Mouse (Mus musculus) megakaryocyte-erythroid progenitor cell, adult 5-6 weeks (primary cell): ENCODE results near the gene Zbtb17. TPM values are rescaled to one million over a fixed set of nuclear protein-coding genes. Genes with fewer than 3 reads are reported as not detected.

Experiments used
- ATAC-seq: replicated peaks from 2 replicates; pipeline ENCODE4 v1.8.0; 2016; ENCODE audit warnings: mild to moderate bottlenecking, inconsistent platforms; ENCODE audit not compliant: severe bottlenecking, poor library complexity, low FRiP score, low TSS enrichment
- total RNA-seq, 2 experiments: library from RNA; stranded (forward) in 1 of 2; stranded (reverse) in 1 of 2; fragments of 200-1000, 215-1000 nt in 1 of 2; fragments of >200 nt in 1 of 2; fragmentation: Nextera tagmentation in 1 of 2; gene quantifications; 2 replicates each; pipeline ENCODE4 v1.2.3; 2014 to 2017

The Zbtb17 gene
- total RNA-seq, 2 experiments from 2014 or later: 16.6 to 21.5 TPM

DNA sequence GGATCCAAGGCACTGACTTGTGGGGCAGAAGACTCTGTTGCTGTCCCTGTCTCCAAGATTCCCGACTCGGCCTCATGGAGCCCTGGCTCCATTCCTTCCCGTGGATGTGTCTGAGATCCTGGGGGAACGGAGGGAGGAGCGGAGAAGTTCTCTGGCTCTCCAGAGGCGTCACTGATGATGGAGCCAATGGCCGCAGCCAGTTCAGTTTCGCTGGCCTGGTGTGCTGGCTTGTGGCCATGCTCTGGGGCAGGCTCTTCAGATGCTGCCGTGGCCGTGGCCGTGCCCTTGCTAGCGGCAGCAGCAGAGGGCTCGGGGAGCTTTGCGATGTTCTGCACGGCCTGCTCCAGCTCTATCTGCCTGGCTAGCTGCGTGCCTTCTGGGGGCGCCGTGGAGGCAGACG, 30.0 kb downstream of the Zbtb17 start:
- no peak for ATAC-seq

DNA sequence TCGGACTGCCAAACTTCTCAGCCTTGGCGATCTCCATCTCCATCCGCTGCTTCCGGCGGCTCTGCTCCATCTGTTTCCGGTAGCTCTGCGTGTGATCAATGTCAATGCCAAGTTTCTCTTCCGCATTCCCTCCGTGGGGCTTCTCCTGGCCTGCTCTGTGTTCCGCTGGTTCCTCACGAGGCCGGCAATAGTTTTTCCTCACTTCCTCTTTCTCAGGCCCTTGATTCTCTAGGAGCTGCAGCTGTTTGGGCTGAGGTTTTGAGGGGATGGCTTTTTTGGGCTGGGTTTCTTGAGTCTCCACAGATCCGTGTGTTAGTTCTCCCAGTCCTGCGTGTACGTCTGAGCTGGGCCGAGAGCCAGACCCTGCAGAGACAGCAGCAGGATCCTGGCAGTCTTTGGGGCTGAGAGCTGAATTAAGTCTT, 33.2 kb downstream of the Zbtb17 start:
- ATAC-seq: 0 out of 2 replicates have a peak, but pooled peaks have one; percentile 23

GRCm38 (mm10) chr4:141478225-141478624, 33.8 kb downstream of the Zbtb17 start:
- no peak for ATAC-seq

- ATAC-seq: no peak
Observed at GRCm38 (mm10) chr4:141478794-141479193, 34.3 kb downstream of the Zbtb17 start.

GRCm38 (mm10) chr4:141479411-141479810, 35.0 kb downstream of the Zbtb17 start:
- ATAC-seq: no peak

DNA sequence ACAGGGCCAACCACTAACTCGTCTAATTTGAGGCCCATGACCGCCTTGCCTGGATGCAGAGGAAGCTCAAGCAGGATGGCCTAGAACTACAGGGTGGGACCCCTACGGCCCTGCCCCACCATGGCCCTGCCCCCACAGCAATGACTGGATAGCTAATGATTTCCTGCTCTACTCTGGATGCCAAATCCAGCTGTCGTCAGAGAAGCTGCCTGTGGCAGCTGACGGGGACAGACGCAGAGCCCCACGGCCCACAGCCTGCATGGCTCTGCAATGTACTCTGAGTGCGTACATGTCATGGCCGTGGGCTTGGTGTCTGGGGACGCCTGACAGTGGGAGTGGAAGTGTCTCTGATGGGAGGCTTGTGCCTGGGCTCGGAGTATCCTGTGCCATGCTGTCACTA, 39.6 kb downstream of the Zbtb17 start:
- no peak for ATAC-seq

GRCm38 (mm10) chr4:141487581-141487980, 43.1 kb downstream of the Zbtb17 start:
- no peak for ATAC-seq

DNA sequence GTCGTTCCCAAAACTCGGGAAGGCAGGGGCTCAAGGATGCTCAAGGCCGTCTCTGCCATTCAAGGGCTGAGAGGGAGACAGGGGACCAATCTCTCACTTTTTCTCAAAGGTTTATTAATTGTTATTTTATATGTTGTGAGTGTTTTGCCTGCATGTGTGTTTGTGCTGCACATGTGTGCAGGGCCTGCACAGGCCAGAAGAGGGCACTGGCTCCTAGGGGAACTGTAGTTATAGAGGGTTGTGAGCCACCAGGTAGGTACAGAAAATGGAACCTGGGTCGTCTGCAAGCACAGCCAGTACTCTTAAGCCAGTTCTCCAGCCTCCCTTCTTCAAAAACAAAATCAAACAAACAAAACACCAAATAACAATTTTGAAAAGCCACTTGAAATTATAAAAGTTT, 44.2 kb downstream of the Zbtb17 start:
- ATAC-seq: peak; percentile 54; the same call in 1 of the 2 replicates

DNA sequence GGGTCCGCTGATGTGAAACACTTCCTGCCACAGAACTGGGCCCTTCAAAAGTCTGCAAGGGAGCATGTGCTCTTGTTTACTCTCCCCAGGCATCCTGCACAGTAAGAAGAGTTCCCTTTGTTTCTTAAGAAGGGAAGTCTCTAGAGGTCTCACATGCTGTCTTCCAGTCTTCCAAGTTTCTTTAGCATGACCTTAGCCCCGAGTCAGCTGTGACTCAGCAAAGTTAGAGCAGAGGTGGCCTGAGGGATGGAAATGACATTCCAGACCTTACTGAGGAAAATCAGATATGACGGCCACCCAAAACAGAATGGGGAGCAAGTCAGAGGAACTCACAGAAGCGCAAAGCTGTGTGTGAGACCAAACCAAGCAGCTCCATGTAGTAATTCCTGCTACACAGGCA, 56.2 kb downstream of the Zbtb17 start:
- no peak for ATAC-seq

DNA sequence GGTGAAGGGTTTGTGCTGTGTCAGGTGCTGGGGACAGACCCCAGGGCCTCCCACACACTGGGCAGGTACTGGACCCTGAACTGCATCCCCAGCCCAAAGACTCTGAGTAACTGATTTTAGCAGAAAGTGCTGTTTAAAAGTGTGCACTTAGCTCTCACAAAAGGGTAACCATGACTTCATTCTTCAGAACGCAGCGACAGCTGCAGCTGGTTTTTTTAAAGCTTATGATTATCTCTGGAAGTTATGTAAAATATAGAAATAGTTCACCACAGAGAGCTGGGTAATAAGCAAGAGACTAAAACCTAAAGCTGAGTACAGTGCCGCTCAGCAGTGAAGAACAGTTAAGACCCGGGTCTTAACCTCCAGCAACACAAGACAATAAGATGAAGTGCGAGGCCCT, 56.6 kb downstream of the Zbtb17 start:
- ATAC-seq: no peak

DNA sequence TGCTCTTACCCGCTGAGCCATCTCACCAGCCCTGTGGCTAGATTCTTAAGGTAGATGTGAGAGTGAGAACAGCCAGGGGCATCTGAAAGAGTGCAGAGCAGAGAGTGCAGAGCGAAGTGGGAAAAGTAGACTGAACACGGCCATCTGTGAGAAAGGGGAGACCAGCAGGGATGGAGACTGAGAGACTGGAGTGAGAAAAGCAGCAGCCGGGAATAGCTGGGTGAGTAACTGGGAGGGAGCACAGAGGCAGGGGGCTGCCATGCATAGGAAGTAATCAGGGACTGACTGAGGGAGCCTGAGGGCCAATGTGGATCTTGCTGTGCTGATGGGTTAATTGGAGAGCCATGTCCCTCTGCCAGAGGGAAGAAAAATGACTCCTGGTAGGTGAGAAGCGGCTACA, 58.3 kb downstream of the Zbtb17 start:
- ATAC-seq: no peak

DNA sequence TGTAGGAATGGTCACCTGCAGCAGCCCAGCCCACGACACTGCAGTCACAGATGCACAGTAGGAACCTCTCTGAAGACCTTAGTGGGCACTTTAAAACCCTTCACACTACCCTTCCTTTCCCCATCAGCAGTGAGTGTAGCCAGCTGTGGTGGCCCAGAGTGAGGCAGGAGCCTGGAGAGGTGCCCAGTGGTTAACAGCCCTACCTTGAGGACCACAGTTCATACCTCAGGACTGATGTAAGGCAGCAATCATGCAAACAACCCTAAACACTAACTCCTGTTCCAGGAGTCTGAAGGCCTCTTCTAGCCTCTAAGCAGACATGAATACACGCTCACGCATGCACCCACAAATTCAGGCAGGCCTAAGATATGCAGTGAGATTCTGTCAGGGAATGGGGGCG, 60.0 kb downstream of the Zbtb17 start:
- no peak for ATAC-seq

DNA sequence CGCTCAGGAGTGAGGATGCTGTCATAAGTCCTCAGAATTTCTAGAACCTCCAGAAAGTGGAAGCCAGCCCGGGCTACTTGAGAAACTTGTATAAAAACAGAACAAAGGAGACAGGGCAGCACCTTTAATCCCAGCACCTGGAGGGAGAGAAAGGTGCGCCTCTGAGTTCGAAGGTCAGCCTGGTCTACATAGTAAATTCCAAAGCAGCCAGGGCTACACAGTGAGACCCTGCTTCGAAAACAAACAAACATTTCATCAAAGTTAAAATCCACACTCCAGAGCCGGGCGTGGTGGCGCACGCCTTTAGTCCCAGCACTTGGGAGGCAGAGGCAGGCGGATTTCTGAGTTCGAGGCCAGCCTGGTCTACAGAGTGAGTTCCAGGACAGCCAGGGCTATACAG, 61.4 kb downstream of the Zbtb17 start:
- ATAC-seq: no peak

DNA sequence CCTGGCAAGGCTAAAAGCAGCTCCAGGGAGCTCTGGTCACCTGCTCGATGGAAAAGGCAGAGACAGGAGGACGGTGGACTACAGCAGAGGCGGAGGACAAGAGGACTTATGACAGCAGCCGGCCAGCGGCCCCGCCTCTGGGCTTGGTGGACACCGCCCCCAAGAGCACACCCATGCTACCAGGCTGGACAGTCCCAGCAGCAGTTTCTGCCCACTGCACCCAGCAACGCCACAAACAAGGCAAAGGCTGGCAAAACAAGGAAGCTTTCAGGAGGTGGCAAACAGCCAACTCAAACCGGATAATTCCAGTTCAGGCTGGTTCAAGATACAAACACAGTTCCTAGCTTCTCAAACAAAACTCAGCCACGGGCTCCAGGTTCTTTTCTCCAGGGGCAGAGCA, 61.9 kb downstream of the Zbtb17 start:
- peak; percentile 67 for ATAC-seq

GRCm38 (mm10) chr4:141506893-141507292, 62.4 kb downstream of the Zbtb17 start:
- peak; percentile 29; the same call in 1 of the 2 replicates for ATAC-seq

DNA sequence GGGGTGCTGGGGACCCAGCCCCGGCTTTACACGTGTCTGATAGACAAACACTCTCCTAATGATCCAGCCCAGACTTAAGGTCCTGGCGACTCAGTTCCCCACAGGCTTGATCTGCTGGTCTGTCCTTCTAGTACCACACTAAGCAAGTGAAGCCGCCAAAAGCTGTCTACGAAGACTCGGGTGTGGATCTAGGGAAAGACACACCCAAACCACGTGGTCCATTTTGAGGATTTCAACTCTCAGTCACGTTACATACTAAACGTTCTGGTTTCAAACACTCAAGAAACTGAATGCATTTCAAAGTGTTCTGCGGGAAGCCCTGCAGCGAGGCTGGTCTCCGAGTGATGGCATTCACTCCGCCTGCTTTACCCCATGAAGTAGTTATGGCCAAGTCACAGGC, 66.0 kb downstream of the Zbtb17 start:
- ATAC-seq: no peak

DNA sequence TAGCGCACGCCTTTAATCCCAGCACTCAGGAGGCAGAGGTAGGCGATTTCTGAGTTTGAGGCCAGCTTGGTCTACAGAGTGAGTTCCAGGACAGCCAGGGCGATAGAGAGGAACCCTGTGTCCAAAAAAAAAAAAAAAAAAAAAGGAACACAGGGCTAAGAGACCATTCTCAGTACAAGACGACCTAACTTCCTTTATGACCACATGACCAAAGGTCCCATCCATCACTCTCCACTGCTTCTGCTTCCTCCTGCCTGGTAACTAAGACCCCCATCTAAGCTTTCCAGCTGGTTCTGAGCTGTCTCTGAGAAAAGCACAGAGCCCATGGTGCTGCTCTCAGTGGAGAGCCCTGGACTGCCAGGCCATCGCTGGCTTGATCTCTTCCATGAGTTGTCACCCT, 67.7 kb downstream of the Zbtb17 start:
- ATAC-seq: no peak

- ATAC-seq: no peak
Observed at GRCm38 (mm10) chr4:141514179-141514641, 69.8 kb downstream of the Zbtb17 start.
